Mouse (Mus musculus) liver, embryonic 14.5 days (tissue): ENCODE results near the gene Tm9sf4.

Experiments used
- CTCF ChIP-seq: IDR thresholded peaks from 2 replicates; pipeline ENCODE4 v1.5.1; 2016; ENCODE audit warnings: antibody characterized with exemption, low read depth, control low read depth
- EP300 ChIP-seq: IDR thresholded peaks from 2 replicates; pipeline ENCODE4 v1.6.1; 2016; ENCODE audit warnings: antibody characterized with exemption, low read depth

DNA sequence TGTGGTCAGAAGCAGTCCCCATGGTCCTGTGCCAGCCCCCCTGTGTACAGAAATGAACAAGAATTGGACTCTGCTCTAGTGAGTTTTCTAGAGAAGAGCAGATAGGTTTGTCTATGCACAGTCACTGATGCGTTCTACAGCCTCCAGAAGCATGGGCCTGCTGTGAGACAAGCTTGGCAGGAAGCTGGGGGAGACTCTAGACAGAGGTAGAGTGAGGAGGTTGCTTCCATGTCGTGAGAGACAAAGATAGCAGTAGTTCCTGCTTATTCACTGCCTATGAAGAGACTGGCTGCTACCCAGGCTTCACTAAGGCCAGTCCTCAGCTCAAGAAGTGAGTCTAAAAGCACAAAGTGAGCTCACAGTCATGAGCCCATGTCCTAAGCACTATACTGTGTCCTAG is 30.1 kb downstream of the Tm9sf4 start:
- TF ChIP-seq EP300 (no peak), CTCF (no peak)
